26 mouse cellular contexts compared by ENCODE assay signal in the genomic region with DNA sequence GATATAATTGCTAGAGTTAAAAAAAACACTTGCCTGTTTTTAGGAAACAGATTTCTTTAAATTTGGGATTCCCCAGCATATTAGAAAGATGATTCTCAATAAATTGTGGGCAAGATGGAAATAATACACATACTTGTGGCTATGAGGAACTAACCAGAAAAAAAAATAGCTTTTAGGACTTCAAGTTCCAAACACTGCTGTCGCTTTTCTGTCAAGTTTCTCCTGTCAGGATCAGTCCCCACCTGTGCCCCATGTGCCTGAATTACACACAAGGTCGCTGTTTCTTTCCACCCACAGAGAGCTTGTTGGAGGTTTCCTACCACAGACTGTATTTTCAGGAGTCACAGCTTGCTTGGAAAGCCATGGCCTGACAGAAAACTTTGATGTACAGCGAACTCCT.
A peak's percentile ranks its signal among the peaks of the same experiment; 100 is the strongest.
DNase-seq lines count a peak whose midpoint lies in the region; ATAC-seq and TF ChIP-seq lines count a peak whose summit lies in the region.
"Had no signal": no experiment of that assay in that cellular context is flagged by ENCODE, and none has a peak within 500 bp of the region (broad histone marks: within the 10 kb centered on the region; RNA-seq: fewer than 3 reads in every experiment).

No protein-coding gene starts in this region.

- no peak overlapping the region for H3K27ac ChIP-seq in heart, embryonic 11.5 days (ENCODE audit: low read depth, low read length)
- H3K27ac ChIP-seq in embryonic fibroblast, embryonic 13.5 days (ENCODE audit: insufficient read depth, low read length), result peak overlapping the region; percentile 57
- no peak overlapping the region for H3K27ac ChIP-seq in liver, embryonic 11.5 days (ENCODE audit: low read depth, low read length)
- H3K27ac ChIP-seq: embryonic facial prominence, embryonic 12.5 days; forebrain, embryonic 10.5 days; forebrain, embryonic 13.5 days; heart, adult 2 months; heart, embryonic 13.5 days; hindbrain, embryonic 12.5 days; hindbrain, embryonic 15.5 days had no signal

- H3K4me3 ChIP-seq in heart, embryonic 11.5 days (ENCODE audit: low read depth, low read length), result no peak overlapping the region
- no peak overlapping the region for H3K4me3 ChIP-seq in C2C12 (ENCODE audit: insufficient read depth, poor library complexity, severe bottlenecking)
- no peak overlapping the region for H3K4me3 ChIP-seq in embryonic fibroblast, embryonic 13.5 days (ENCODE audit: insufficient read depth, low read length)
- no peak overlapping the region for H3K4me3 ChIP-seq in liver, embryonic 11.5 days (ENCODE audit: low read depth, low read length)
- H3K4me3 ChIP-seq: embryonic facial prominence, embryonic 12.5 days; forebrain, embryonic 10.5 days; forebrain, embryonic 13.5 days; heart, adult 2 months; heart, embryonic 13.5 days; hindbrain, embryonic 12.5 days; hindbrain, embryonic 15.5 days had no signal

- no peak for DNase-seq in heart, adult 9 months (ENCODE audit: low spot score in 2 of 2)
- no peak for DNase-seq in right cerebral cortex, adult 2 months (ENCODE audit: low spot score in 2 of 2)
- DNase-seq in liver, embryonic 11.5 days (ENCODE audit: low spot score), result no peak
- DNase-seq: adrenal gland, postnatal 10 days; adrenal gland, postnatal 36 days; B cell, adult 2 months; cerebellum, adult 18-20 months; cerebellum, adult 9-10 months; cerebellum, postnatal 14 days; gastrocnemius, postnatal 10 days; gastrocnemius, postnatal 36 days; heart, adult 2 months; heart, postnatal 14 days had no signal

- no peak for TF ChIP-seq POLR2A in embryonic fibroblast, embryonic 13.5 days (IDR thresholded peaks at IDR 0.05; ENCODE audit: low read depth, low read length)

- no peak overlapping the region for H3K4me2 ChIP-seq in heart, embryonic 11.5 days
- no peak overlapping the region for H3K4me2 ChIP-seq in liver, embryonic 11.5 days
- H3K4me2 ChIP-seq: embryonic facial prominence, embryonic 12.5 days; forebrain, embryonic 13.5 days; heart, embryonic 13.5 days; hindbrain, embryonic 12.5 days; hindbrain, embryonic 15.5 days had no signal

- H3K36me3 ChIP-seq in heart, embryonic 11.5 days (ENCODE audit: control insufficient read depth, insufficient read depth, low read length), result no peaks in the 10 kb centered on the region
- H3K36me3 ChIP-seq in C2C12 (ENCODE audit: control insufficient read depth, insufficient read depth), result no peaks in the 10 kb centered on the region
- H3K36me3 ChIP-seq in liver, embryonic 11.5 days (ENCODE audit: control insufficient read depth, insufficient read depth, low read length), result no peaks in the 10 kb centered on the region
- H3K36me3 ChIP-seq: embryonic facial prominence, embryonic 12.5 days; forebrain, embryonic 10.5 days; heart, embryonic 13.5 days; hindbrain, embryonic 12.5 days; hindbrain, embryonic 15.5 days had no signal

- H3K79me2 ChIP-seq in C2C12 (ENCODE audit: control insufficient read depth, insufficient read depth), result no peaks in the 10 kb centered on the region

- no peaks in the 10 kb centered on the region for H3K79me3 ChIP-seq in C2C12 (ENCODE audit: low read depth)

- no peak overlapping the region for H3ac ChIP-seq in C2C12 (ENCODE audit: control insufficient read depth, insufficient read length, low read depth)

- H3K9ac ChIP-seq in heart, embryonic 11.5 days (ENCODE audit: low read depth, low read length), result 0 out of 2 replicates have a peak overlapping the region, but pooled peaks have one; percentile 43
- H3K9ac ChIP-seq in liver, embryonic 11.5 days (ENCODE audit: low read depth, low read length), result no peak overlapping the region
- H3K9ac ChIP-seq: embryonic facial prominence, embryonic 12.5 days; forebrain, embryonic 13.5 days; heart, embryonic 13.5 days; hindbrain, embryonic 12.5 days; hindbrain, embryonic 15.5 days had no signal

- ATAC-seq in heart, embryonic 11.5 days (replicated peaks; ENCODE audit: insufficient number of reproducible peaks, low FRiP score, low TSS enrichment), result no peak
- ATAC-seq in liver, embryonic 11.5 days (replicated peaks; ENCODE audit: low FRiP score), result no peak
- ATAC-seq: CD4-positive, CD25-positive, alpha-beta regulatory T cell, adult 4 months; forebrain, embryonic 13.5 days; forebrain, embryonic 16.5 days; intestine, postnatal 0 days; Patski had no signal

- H3K9me3 ChIP-seq in heart, embryonic 11.5 days (replicated peaks; ENCODE audit: control insufficient read depth, low read length), result no peaks in the 10 kb centered on the region
- no peaks in the 10 kb centered on the region for H3K9me3 ChIP-seq in liver, embryonic 11.5 days (ENCODE audit: control insufficient read depth, low read length)
- H3K9me3 ChIP-seq: embryonic facial prominence, embryonic 12.5 days; forebrain, embryonic 10.5 days; forebrain, embryonic 13.5 days; heart, embryonic 13.5 days; hindbrain, embryonic 12.5 days; hindbrain, embryonic 15.5 days had no signal

- WGBS in heart, embryonic 11.5 days (ENCODE audit: insufficient replicate concordance), result 43% methylated on average over 3 of the region's 3 CpGs
- 62% methylated on average over 3 of the region's 3 CpGs for WGBS in liver, embryonic 11.5 days

- H3K4me1 ChIP-seq in heart, embryonic 11.5 days (ENCODE audit: control insufficient read depth, insufficient read depth, low read length), result peaks cover 9% of the 10 kb centered on the region; the same call in 1 of the 2 replicates
- H3K4me1 ChIP-seq in embryonic fibroblast, embryonic 13.5 days (ENCODE audit: control insufficient read depth, insufficient read depth, low read length), result peaks cover 12% of the 10 kb centered on the region
- H3K4me1 ChIP-seq in liver, embryonic 11.5 days (replicated peaks; ENCODE audit: control insufficient read depth, insufficient read depth, low read length), result no peaks in the 10 kb centered on the region
- H3K4me1 ChIP-seq: embryonic facial prominence, embryonic 12.5 days; forebrain, embryonic 10.5 days; forebrain, embryonic 13.5 days; hindbrain, embryonic 12.5 days; hindbrain, embryonic 15.5 days had no signal

- H3K27me3 ChIP-seq in heart, embryonic 11.5 days (ENCODE audit: control insufficient read depth, insufficient read depth, low read length), result no peaks in the 10 kb centered on the region
- no peaks in the 10 kb centered on the region for H3K27me3 ChIP-seq in C2C12 (ENCODE audit: control insufficient read depth, insufficient read depth, insufficient read length)
- H3K27me3 ChIP-seq in liver, embryonic 11.5 days (replicated peaks; ENCODE audit: control insufficient read depth, insufficient read depth, low read length), result no peaks in the 10 kb centered on the region
- H3K27me3 ChIP-seq: embryonic facial prominence, embryonic 12.5 days; forebrain, embryonic 13.5 days; heart, embryonic 13.5 days; hindbrain, embryonic 12.5 days; hindbrain, embryonic 15.5 days; Patski had no signal

- TF ChIP-seq CTCF in C2C12 (IDR thresholded peaks at IDR 0.05; ENCODE audit: control insufficient read depth, insufficient read depth, insufficient read length), result no peak
- TF ChIP-seq CTCF in embryonic fibroblast, embryonic 13.5 days (IDR thresholded peaks at IDR 0.05; ENCODE audit: borderline replicate concordance, insufficient read depth, low read length), result no peak

TF ChIP-seq in C2C12, 6 proteins besides CTCF, POLR2A, EP300 and RAD21:
- TF ChIP-seq MYOD1 (IDR thresholded peaks at IDR 0.05; ENCODE audit: control insufficient read depth, insufficient read length, low read depth) (peak; percentile 34), FOSL1 (IDR thresholded peaks at IDR 0.05; ENCODE audit: insufficient read depth, low read length, poor library complexity, severe bottlenecking) (no peak)
TF ChIP-seq in C2C12: peak in this region for 1.
